Mouse (Mus musculus): ENCODE data around the gene Olfr714. TPM values are rescaled to one million over a fixed set of nuclear protein-coding genes. Genes with fewer than 3 reads are reported as not detected.
"Not testable (repeated sequence)": the region's sequence is repeated elsewhere in the genome, so short reads cannot be mapped to it uniquely, and the experiment has no call there.

Olfr714 gene
- total RNA-seq (2022), result not detected

DNA sequence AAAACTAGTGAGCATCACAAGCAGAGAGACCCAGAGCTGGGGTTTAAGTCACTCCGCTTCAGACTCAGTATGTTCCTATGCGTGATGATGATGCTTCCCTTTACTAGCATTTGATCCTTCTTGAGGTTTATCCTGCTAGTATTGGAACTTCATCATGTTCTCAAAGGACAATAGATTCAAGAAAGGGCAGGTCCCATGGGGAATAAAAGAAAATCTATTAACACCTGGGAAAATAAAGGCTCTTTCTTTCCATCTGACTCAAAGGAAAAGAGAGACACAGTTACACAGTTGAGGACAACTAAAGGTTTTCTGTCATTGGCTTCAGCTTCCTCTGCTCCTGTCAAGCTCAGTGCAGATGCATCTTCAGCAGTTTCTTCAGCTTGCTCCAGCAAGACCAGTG lies at the start of gene Olfr714:
TSS of gene Olfr714 (plus strand) at position 301 of the 400 bp plus-strand sequence.
- no peak for DNase-seq

- DNase-seq, result no peak
Measured at GRCm38 (mm10) chr7:107030874-107031273, 39.9 kb upstream of the Olfr714 start, which contains the start of gene Olfr713. Olfr713 (plus strand) TSS chr7:107031174.

GRCm38 (mm10) chr7:107039934-107040563 lies 30.7 kb upstream of the Olfr714 start:
- no peak for DNase-seq

DNA sequence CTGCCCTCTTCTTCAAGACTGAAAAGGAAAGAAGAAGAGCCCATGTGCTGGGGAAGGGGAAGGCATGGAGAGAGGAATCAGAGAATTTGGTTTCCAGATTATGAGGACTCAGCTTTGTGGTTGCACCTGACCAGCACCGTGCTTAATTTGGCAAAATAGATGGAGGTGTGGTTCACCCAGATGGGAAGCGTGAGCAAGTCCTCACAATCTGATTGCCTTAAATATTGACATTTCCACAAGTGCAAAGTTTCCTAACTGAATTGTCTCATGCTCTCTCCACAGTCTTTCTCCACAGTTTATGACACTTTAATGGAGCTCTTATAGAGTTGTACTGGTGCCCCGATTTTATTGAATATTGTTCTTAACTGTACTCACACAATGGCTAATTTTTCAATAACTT lies 27.6 kb upstream of the Olfr714 start:
- no peak for DNase-seq

DNA sequence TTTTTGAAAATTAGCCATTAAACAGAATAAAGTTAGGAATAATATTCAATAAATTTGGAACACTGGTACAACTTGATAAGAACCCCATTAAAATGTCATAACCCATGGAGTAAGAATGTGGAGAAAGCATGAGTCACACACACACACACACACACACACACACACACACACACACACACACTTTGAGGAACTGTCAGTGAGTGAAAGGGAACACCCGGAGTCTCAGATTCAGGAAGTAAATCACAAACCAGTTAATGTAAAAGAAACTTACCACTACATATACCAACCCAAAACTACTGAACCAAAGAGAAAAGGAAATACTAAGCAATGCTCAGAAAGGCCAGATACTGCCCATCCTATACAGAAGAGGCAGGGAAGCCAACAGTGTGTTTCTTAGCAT lies 26.4 kb upstream of the Olfr714 start:
- DNase-seq, result no peak

GRCm38 (mm10) chr7:107045833-107046232 lies 24.9 kb upstream of the Olfr714 start:
- DNase-seq, result no peak

DNA sequence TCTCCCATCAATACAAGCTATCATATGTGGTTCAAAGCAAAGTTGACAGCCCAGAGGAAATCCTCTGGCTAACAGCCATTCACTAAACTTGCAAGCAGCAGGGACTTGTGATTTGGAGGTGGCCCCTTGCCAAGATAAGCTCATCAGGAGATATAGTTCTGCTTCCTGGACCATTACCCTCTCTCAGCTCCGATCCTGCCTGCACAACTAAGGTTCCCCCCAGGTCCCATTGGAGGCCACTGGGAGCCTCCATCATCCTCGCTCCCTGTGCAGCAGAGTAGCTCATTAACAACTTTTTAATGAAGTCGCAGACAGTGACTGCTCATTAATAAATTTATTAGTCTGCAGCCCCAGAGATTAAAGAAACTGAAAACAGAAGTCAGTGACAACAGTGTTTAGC lies 23.2 kb upstream of the Olfr714 start:
- no peak for DNase-seq

DNA sequence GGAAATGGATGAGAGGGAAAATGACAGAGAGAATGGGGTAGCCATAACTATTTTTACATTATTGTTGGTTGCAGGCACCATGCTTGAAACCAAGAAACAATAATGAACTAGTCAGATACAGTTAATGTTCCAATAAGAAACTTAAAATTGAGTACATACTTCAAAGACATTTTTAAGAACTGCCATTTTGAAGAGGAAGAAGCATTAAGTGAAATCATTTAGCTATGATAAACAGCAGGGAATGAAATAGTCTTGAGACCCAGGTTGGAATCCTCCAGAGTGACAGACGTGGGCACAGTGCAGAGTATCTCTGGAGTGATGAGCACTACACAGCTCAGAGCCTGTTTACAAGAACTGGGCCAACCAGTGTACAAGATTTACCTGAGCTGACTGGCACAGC lies 22.1 kb downstream of the Olfr714 start, which contains the start of gene Olfr17:
TSS of gene Olfr17 (plus strand) at position 301 of the 400 bp plus-strand sequence.
- DNase-seq, result no peak

GRCm38 (mm10) chr7:107110269-107110668 lies 39.5 kb downstream of the Olfr714 start, which contains the start of gene Olfr715b:
Olfr715b (minus strand) TSS chr7:107110369.
- DNase-seq, result not testable (repeated sequence)

Other genes with a start within 250 kb of the Olfr714 start
- gene Olfr702, start 237.1 kb upstream of the Olfr714 start, total RNA-seq (2022), result not detected
- gene Olfr703, start 227.6 kb upstream of the Olfr714 start, total RNA-seq (2022), result not detected
- gene Olfr704, start 207.8 kb upstream of the Olfr714 start, total RNA-seq (2022), result not detected
- not detected for gene Olfr705, start 194.1 kb upstream of the Olfr714 start, total RNA-seq (2022)
- gene Olfr706, start 182.8 kb upstream of the Olfr714 start, total RNA-seq (2022), result not detected
- not detected for gene Olfr707, start 169.7 kb upstream of the Olfr714 start, total RNA-seq (2022)
- not detected for gene Olfr1532-ps1, start 163.0 kb upstream of the Olfr714 start, total RNA-seq (2022)
- gene Olfr709-ps1, start 138.8 kb upstream of the Olfr714 start, total RNA-seq (2022), result not detected
- not detected for gene Olfr710, start 122.7 kb upstream of the Olfr714 start, total RNA-seq (2022)
- gene Olfr6, start 107.0 kb upstream of the Olfr714 start, total RNA-seq (2022), result not detected
- not detected for gene Olfr711, start 95.5 kb upstream of the Olfr714 start, total RNA-seq (2022)
- not detected for gene Olfr2, start 64.9 kb upstream of the Olfr714 start, total RNA-seq (2022)
- gene Olfr713, start 39.8 kb upstream of the Olfr714 start, total RNA-seq (2022), result not detected
- gene Olfr17, start 22.2 kb downstream of the Olfr714 start, total RNA-seq (2022), result not detected
- not detected for gene Olfr715b, start 39.4 kb downstream of the Olfr714 start, total RNA-seq (2022)
- not detected for gene Olfr715, start 60.1 kb downstream of the Olfr714 start, total RNA-seq (2022)
- not detected for gene Olfr716, start 67.3 kb downstream of the Olfr714 start, total RNA-seq (2022)
- not detected for gene Nlrp14, start 96.0 kb downstream of the Olfr714 start, total RNA-seq (2022)
- not detected for gene Rbmxl2, start 138.5 kb downstream of the Olfr714 start, total RNA-seq (2022)